12 mouse cellular contexts compared by ENCODE assay signal in the genomic region with DNA sequence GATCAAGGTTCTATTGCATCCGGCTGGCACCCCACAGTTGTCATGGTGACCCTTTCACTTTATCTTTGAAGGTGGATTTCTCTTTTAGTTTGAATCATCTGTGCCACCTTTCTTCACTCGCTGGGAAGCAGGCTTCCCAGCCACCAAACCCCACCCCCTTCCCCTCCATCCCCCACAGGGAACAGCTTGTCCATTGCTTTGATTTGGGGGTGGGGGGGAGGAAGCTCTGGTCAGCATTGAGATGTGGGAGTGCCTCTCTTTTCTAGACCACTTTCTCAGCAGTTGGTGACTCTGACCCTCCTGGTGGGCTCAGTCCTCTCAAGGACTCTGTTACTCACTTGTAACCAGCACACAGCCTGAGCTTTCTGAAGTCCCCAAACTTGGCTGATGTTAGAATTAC.
A peak's percentile ranks its signal among the peaks of the same experiment; 100 is the strongest.
DNase-seq lines count a peak whose midpoint lies in the region; ATAC-seq lines count a peak whose summit lies in the region.
"Had no signal": no experiment of that assay in that cellular context is flagged by ENCODE, and none has a peak within 500 bp of the region (broad histone marks: within the 10 kb centered on the region; RNA-seq: fewer than 3 reads in every experiment).

No protein-coding gene starts in this region.

- no peaks in the 10 kb centered on the region for H3K27me3 ChIP-seq in kidney, embryonic 16.5 days (ENCODE audit: insufficient read depth, low read length)
- no peaks in the 10 kb centered on the region for H3K27me3 ChIP-seq in embryonic facial prominence, embryonic 12.5 days
- no peaks in the 10 kb centered on the region for H3K27me3 ChIP-seq in forebrain, embryonic 16.5 days (replicated peaks; ENCODE audit: control insufficient read depth, insufficient read depth, low read length)
- no peaks in the 10 kb centered on the region for H3K27me3 ChIP-seq in midbrain, embryonic 15.5 days (replicated peaks)
- H3K27me3 ChIP-seq: embryonic facial prominence, embryonic 13.5 days had no signal

- H3K4me2 ChIP-seq in kidney, embryonic 16.5 days (replicated peaks; ENCODE audit: low read depth, low read length) = no peak overlapping the region
- H3K4me2 ChIP-seq in embryonic facial prominence, embryonic 12.5 days (replicated peaks) = no peak overlapping the region
- no peak overlapping the region for H3K4me2 ChIP-seq in forebrain, embryonic 16.5 days (ENCODE audit: low read length)
- H3K4me2 ChIP-seq in midbrain, embryonic 15.5 days = no peak overlapping the region
- H3K4me2 ChIP-seq: embryonic facial prominence, embryonic 13.5 days had no signal

- 47% methylated on average over 2 of the region's 2 CpGs for WGBS in kidney, embryonic 16.5 days
- WGBS in embryonic facial prominence, embryonic 12.5 days = 25% methylated on average over 2 of the region's 2 CpGs
- WGBS in forebrain, embryonic 16.5 days = 30% methylated on average over 2 of the region's 2 CpGs
- 25% methylated on average over 2 of the region's 2 CpGs for WGBS in midbrain, embryonic 15.5 days

- no peak overlapping the region for H3K4me3 ChIP-seq in kidney, embryonic 16.5 days (ENCODE audit: low read length)
- H3K4me3 ChIP-seq in embryonic facial prominence, embryonic 12.5 days = no peak overlapping the region
- no peak overlapping the region for H3K4me3 ChIP-seq in forebrain, embryonic 16.5 days (replicated peaks; ENCODE audit: low read length)
- no peak overlapping the region for H3K4me3 ChIP-seq in midbrain, embryonic 15.5 days
- H3K4me3 ChIP-seq: embryonic facial prominence, embryonic 13.5 days had no signal

- peaks cover 80% of the 10 kb centered on the region for H3K4me1 ChIP-seq in kidney, embryonic 16.5 days (ENCODE audit: insufficient read depth, low read length)
- H3K4me1 ChIP-seq in embryonic facial prominence, embryonic 12.5 days = peaks cover 70% of the 10 kb centered on the region
- peaks cover 45% of the 10 kb centered on the region for H3K4me1 ChIP-seq in forebrain, embryonic 16.5 days (replicated peaks; ENCODE audit: control insufficient read depth, insufficient read depth, low read length)
- H3K4me1 ChIP-seq in midbrain, embryonic 15.5 days = peaks cover 75% of the 10 kb centered on the region

- no peaks in the 10 kb centered on the region for H3K9me3 ChIP-seq in kidney, embryonic 16.5 days (ENCODE audit: low read length)
- H3K9me3 ChIP-seq in embryonic facial prominence, embryonic 12.5 days = no peaks in the 10 kb centered on the region
- H3K9me3 ChIP-seq in forebrain, embryonic 16.5 days (ENCODE audit: control insufficient read depth, low read length) = no peaks in the 10 kb centered on the region
- H3K9me3 ChIP-seq in midbrain, embryonic 15.5 days = no peaks in the 10 kb centered on the region
- H3K9me3 ChIP-seq: embryonic facial prominence, embryonic 13.5 days had no signal

- DNase-seq in kidney, adult 11 months = no peak
- DNase-seq in frontal cortex, postnatal 10 days (ENCODE audit: low spot score in 2 of 2) = no peak
- DNase-seq in B cell, adult 2 months = no peak
- DNase-seq: gastrocnemius, postnatal 36 days; lung, postnatal 36 days; right cerebral cortex, postnatal 4 days; thymus, postnatal 14 days had no signal

- H3K36me3 ChIP-seq in kidney, embryonic 16.5 days (ENCODE audit: insufficient read depth, low read length) = peaks cover 20% of the 10 kb centered on the region; the same call in 1 of the 2 replicates
- H3K36me3 ChIP-seq in embryonic facial prominence, embryonic 12.5 days = peaks cover 29% of the 10 kb centered on the region; the same call in 1 of the 2 replicates
- H3K36me3 ChIP-seq in forebrain, embryonic 16.5 days (ENCODE audit: control insufficient read depth, insufficient read depth) = no peaks in the 10 kb centered on the region
- H3K36me3 ChIP-seq in midbrain, embryonic 15.5 days (replicated peaks) = no peaks in the 10 kb centered on the region

- peak overlapping the region; percentile 83 for H3K27ac ChIP-seq in kidney, embryonic 16.5 days (ENCODE audit: low read length)
- peak overlapping the region; percentile 81 for H3K27ac ChIP-seq in embryonic facial prominence, embryonic 12.5 days
- peak overlapping the region; percentile 92 for H3K27ac ChIP-seq in forebrain, embryonic 16.5 days (ENCODE audit: low read length)
- peak overlapping the region; percentile 93 for H3K27ac ChIP-seq in midbrain, embryonic 15.5 days

- no peak for ATAC-seq in kidney, embryonic 16.5 days (ENCODE audit: low FRiP score, low TSS enrichment)
- no peak for ATAC-seq in embryonic facial prominence, embryonic 12.5 days (ENCODE audit: insufficient number of reproducible peaks, insufficient read depth, low FRiP score, low TSS enrichment)
- no peak for ATAC-seq in forebrain, embryonic 16.5 days
- no peak for ATAC-seq in midbrain, embryonic 15.5 days (replicated peaks)

- H3K9ac ChIP-seq in kidney, embryonic 16.5 days (replicated peaks; ENCODE audit: low read length) = no peak overlapping the region
- no peak overlapping the region for H3K9ac ChIP-seq in embryonic facial prominence, embryonic 12.5 days
- H3K9ac ChIP-seq in forebrain, embryonic 16.5 days (replicated peaks; ENCODE audit: low read depth, low read length) = no peak overlapping the region
- H3K9ac ChIP-seq in midbrain, embryonic 15.5 days = no peak overlapping the region
